Comparison of ENCODE assay signal across 29 mouse cellular contexts in genomic region chrX:157949256-157949655, GRCm38 (mm10).
"Had no signal": no experiment of that assay in that cellular context is flagged by ENCODE, and none has a peak within 500 bp of the region (broad histone marks: within the 10 kb centered on the region; RNA-seq: fewer than 3 reads in every experiment).

No protein-coding gene starts in this region.

- H3K4me3 ChIP-seq: heart, adult 2 months; heart, embryonic 13.5 days; heart, embryonic 15.5 days; hindbrain, embryonic 12.5 days; kidney, embryonic 15.5 days; layer of hippocampus, adult 2 months; left cerebral cortex, adult 2 months; limb, embryonic 10.5 days; limb, embryonic 12.5 days; liver, embryonic 13.5 days; liver, embryonic 15.5 days had no signal

- ATAC-seq: hindbrain, embryonic 16.5 days; intestine, embryonic 16.5 days; liver, postnatal 0 days had no signal

- H3K9ac ChIP-seq: heart, embryonic 13.5 days; heart, embryonic 15.5 days; hindbrain, embryonic 12.5 days; hindbrain, embryonic 14.5 days; kidney, embryonic 15.5 days; limb, embryonic 12.5 days; liver, embryonic 13.5 days; liver, embryonic 15.5 days; liver, postnatal 0 days had no signal

- H3K4me2 ChIP-seq: heart, embryonic 11.5 days; heart, embryonic 13.5 days; heart, embryonic 15.5 days; hindbrain, embryonic 12.5 days; hindbrain, embryonic 14.5 days; kidney, embryonic 15.5 days; limb, embryonic 12.5 days; liver, embryonic 11.5 days; liver, embryonic 13.5 days; liver, embryonic 15.5 days had no signal

- H3K9me3 ChIP-seq: heart, embryonic 13.5 days; heart, embryonic 15.5 days; hindbrain, embryonic 12.5 days; kidney, embryonic 15.5 days; limb, embryonic 10.5 days; limb, embryonic 12.5 days; liver, embryonic 13.5 days; liver, embryonic 15.5 days had no signal

- DNase-seq: gastrocnemius, postnatal 14 days; gastrocnemius, postnatal 36 days; heart, adult 11 months; heart, adult 2 months; heart, postnatal 14 days; heart, postnatal 36 days; kidney, adult 11 months; kidney, adult 2 months; kidney, adult 9 months; kidney, postnatal 10 days; kidney, postnatal 25 days; kidney, postnatal 4 days; liver; liver, embryonic 13.5 days; liver, postnatal 0 days had no signal

- H3K36me3 ChIP-seq: heart, embryonic 13.5 days; heart, embryonic 15.5 days; hindbrain, embryonic 12.5 days; kidney, embryonic 15.5 days; limb, embryonic 10.5 days; limb, embryonic 12.5 days; liver, embryonic 13.5 days; liver, embryonic 15.5 days had no signal

- H3K27me3 ChIP-seq: heart, embryonic 13.5 days; heart, embryonic 15.5 days; hindbrain, embryonic 12.5 days; kidney, embryonic 15.5 days; limb, embryonic 12.5 days; liver, embryonic 13.5 days; liver, embryonic 15.5 days had no signal

- H3K4me1 ChIP-seq: heart, embryonic 13.5 days; heart, embryonic 15.5 days; hindbrain, embryonic 12.5 days; kidney, embryonic 15.5 days; limb, embryonic 10.5 days; limb, embryonic 12.5 days; liver, embryonic 13.5 days; liver, embryonic 15.5 days had no signal

- H3K27ac ChIP-seq: heart, adult 2 months; heart, embryonic 13.5 days; heart, embryonic 15.5 days; hindbrain, embryonic 12.5 days; hindbrain, embryonic 14.5 days; kidney, embryonic 15.5 days; layer of hippocampus, adult 2 months; left cerebral cortex, adult 2 months; limb, embryonic 10.5 days; limb, embryonic 12.5 days; liver, embryonic 13.5 days; liver, embryonic 15.5 days had no signal
